Mouse (Mus musculus) T-cell, adult 2 months (primary cell): ENCODE data around the gene Zfp286.

ENCODE experiments used
- DNase-seq: peaks from one replicate; pipeline ENCODE4 v3.0.0; 2022; ENCODE audit warnings: low spot score

Gene Zfp286

DNA sequence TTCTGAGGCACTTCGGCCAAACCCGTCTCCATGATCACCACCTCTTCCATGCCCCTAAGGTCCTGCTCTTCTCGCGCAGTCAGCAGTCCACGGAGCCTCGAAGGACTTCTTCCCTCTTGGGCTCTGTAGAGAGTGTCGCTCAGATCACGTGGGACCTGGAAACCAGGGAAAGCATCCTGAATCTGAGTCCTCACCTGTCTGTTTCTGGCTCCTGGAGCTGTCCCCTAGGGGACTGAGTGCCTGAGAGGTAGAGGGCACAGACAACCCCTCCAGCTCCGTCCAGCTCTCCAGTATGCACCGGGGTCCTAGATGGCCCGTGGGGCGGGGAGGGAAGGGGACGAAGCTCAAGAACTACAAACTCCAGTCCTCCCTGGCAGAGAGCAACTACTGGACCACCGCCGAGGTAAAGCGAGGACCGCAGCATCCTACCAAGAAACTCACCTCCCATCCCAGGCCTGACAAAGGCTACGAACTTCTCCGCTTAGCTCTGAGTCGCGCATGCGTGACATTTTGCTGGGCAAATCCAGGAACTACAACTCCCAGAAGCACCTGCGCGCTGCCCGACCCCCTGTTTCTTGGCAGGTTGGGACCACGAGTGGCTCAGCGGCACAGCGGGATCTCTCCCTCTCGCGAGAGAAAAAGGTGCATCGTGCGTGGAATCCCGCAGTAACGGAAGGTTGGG, at the start of gene Zfp286:
Gene Zfp286 (minus strand): TSS at position 528 of the 682 bp plus-strand sequence.
- peak; percentile 82 for DNase-seq

DNA sequence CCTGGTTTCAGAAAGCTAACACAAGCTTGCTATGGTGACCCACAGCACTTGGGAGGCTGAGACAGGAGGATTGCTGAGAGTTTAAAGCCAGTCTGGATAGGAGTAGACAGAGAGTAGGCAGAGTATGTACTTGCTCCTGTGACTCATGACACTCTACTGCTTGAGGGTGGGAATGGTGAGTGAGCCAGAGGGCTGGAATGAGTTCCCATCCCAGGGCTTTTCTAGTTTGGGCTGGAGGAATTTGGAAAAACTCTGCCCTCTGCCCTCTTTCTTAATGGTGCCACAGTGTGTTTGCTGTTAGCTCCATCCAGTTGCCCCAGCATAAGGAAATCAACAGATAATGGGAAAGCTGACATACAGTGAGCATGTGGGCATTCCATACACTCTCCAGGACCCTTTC, 42.6 kb upstream of the Zfp286 start:
- DNase-seq, result no peak

DNA sequence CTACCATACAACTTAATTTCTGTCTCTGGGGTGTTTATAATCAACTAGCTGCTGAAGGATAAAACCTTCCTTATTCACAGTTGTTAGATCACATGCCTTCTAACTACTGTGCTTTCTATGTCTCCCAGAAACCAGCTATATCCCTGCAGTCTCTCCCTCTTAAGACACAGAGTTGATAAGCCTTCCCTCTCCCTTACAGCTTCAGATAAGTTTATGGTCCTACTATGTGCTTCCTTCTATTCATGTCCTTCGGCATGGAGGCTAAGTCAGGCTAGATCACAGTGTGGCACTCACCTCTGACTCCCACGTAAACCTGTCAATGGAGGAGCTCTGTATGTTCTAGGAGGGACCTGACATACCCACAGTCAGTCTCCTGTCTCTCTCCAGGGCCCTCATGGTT, 41.1 kb upstream of the Zfp286 start:
- no peak for DNase-seq

DNA sequence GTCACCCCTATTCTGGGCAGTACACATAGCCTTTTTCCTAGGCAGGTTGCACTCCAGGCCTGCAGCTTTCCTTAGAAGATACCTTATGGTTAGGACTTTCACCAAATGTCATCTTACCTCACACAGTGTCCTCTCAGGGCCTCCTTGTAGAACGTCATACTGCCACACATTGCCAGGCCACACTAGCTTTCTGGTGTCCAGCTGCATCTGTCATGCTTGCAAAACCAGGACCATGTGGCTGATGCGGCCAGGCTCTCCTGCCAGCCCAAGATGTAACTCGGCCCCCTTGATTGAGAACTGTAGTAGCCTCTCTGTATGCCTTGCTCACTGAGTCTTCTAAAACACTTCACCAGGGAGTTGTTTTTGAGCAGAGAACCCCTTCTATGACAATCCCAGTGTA, 38.6 kb upstream of the Zfp286 start:
- DNase-seq, result no peak

DNA sequence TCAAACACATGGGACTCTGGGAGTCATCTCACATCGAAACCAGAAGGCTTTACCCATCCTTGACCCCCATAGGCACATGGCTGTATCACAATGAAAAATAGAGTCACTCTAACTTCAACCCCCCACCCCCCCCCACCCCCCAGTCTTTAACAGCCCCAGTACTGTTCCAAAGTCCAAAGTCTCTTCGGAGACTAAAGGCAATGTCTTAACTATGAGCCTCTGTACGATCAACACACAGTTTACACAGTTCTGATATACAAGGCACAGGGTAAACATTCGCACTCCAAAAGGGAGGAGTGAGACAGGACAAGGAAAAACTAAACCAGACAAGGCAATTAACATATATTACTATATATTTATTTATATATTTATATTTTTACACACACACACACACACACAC, 37.9 kb upstream of the Zfp286 start:
- DNase-seq, result no peak

DNA sequence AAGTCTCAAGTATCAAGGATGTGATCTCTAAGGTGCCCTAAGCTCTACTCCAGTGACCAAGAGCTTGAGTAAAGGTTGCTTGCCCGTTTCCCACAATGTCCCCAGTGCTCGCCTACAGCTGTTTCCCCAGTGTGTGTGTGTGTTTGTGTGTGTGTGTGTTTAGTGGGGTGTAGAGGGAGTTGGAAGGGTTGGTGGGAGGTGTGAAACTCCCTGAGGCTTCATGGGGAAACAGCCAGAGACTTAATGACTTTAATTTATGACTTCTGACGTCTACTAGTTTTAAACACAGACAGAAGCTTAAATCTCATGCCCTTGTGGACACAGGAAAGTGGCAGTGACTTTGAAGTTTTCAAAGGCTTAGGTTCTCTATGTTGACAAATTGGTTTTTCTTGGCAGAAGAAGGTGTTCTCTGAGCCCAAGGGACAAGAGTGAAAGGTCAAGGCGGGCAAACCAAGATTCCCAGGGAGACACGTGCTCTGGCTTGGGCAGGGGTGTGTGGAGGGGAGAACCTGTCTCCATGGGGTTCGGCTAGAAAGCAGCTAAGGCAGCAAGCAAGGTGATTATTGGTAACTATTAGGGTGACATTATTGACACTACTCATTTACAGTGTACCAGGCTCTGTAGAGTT, 37.0 kb upstream of the Zfp286 start:
- DNase-seq, result no peak

DNA sequence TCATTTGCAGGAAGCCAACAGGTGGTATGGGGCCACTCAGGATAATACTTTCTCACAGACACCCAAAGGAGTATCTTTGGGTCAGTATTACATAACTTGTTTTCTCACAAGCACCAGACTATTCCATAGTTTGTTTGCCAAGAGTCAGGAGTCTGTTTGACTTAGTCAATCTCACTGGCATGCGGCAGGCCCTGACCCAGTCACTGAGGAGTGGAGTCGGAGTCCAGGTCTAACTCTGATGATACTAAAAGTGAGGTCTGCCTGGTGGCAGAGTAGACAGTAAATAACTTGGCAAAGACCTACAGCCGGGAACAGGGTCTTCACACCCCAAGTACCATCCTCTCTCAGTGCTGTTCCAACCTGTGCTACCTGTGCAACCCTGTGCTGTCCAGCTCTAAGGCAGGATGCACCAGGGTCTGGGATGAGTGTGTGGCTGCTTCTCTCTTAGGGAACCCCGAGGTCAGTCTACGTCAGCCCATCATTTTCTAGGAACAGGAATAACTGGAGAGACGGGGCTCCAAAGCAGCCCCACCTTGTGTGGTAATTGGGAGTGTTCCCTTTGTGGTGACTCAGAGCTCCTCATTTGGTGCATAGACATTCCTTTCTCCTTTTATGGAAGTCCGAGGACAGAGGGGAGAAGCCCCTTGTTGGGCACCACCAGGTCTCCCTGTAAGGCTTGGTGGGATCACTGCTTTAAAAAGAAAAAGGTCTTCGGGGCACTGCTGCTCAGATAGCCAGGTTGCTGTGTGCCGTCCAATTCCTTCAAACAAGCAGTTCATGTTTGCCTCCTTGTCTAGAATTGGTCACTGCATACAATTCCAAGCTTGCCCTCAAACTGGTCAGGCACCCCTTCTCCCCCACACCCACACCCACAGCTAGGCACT, 36.2 kb upstream of the Zfp286 start:
- no peak for DNase-seq

DNA sequence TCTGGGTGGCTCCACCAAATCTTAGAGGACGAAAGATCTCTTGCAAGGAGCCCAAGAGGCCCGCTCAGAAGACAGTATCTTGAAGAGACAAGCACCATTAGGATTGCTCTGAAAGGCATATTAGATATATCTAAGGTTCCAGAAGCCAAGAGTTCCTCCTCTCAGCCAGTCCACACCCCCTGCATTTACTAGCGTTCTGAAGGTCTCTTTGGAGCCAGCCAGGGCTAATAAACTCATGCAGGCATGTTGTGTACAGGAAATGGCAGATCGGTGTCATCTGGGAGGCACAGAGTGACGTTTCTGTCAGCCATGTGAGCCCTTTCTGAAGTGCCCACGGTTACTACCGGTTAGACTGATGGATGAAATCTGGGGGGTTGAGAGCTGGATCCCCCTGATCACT, 34.9 kb upstream of the Zfp286 start:
- DNase-seq, result no peak

DNA sequence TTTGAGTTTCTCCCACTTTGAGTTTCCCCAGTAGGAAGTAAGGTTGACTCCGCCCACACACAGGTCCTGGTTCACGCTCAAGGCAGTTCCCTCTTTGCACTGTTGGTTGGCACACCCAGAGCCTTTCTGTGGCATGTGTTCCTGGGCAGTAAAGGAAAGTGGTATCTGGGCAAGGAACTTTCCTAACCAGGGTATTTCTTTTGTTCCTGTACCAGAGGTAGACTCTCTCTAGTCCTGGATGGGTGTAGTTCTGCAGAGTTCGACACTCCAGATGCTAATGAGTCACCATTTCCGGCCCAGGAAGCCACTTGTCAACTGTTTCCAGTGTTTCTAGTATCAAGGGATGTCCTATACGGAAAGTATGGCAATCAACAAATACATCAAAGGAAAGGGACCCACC, 32.6 kb upstream of the Zfp286 start:
- DNase-seq, result no peak

DNA sequence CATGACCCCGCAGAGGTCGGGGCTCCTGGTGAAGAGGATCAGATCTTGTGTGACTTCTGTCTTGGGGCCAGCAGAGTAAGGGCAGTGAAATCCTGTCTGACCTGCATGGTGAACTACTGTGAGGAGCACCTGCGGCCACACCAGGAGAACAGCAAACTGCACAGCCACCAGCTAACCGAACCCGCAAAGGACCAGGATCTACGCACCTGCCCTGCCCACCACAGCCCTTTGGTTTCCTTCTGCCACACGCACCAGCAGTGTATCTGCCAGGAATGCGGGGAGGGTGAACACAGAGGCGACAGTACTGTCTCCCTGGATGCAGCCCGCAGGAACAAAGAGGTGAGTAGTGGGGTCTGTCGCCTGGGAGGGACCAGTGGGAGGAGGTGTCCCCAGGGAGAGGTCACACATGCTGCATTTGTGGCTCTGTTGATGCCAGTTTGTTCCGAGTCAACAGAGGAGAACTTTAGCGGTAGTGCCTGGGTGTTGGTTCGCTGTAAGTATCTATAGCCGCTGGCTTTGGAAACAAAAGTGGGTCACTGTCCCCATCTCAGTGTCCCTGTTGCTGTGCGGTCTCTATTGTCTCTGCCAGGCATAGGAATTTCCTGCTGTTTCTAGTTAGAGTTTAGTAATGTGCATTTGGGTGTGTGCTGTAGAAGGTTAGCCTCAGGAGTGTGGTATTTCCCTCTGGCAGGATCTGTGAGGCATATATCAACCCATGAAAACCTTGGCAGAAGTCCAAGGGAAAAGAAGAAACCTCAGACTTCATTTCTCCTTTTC, 31.6 kb upstream of the Zfp286 start:
- no peak for DNase-seq

DNA sequence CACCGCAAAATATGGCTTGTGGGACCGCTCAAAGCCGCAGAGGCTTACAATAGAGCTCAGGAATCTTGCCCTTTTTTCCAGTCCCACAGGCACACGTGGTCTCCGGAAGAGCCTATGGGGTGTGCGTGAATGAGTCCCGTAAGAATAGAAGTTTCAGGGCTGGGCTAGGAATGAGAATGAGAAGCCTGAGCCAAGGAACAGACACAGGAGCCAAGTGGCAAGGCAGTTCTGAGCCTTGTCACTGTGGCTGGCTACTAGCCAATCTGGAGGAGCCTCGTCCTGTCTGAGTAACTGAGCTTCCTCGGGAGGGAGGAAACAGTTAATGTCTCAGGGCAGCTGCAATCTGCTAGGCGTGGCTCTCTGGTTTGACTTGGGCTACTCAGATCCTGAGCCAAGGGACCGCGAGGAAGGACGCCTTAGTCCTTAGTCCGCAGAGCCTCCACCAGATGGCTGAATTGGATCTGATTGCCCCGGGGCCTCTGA, 30.8 kb upstream of the Zfp286 start, which contains the start of gene Trim16:
Gene Trim16 (plus strand): TSS at position 173 of the 483 bp plus-strand sequence.
- DNase-seq, result no peak

DNA sequence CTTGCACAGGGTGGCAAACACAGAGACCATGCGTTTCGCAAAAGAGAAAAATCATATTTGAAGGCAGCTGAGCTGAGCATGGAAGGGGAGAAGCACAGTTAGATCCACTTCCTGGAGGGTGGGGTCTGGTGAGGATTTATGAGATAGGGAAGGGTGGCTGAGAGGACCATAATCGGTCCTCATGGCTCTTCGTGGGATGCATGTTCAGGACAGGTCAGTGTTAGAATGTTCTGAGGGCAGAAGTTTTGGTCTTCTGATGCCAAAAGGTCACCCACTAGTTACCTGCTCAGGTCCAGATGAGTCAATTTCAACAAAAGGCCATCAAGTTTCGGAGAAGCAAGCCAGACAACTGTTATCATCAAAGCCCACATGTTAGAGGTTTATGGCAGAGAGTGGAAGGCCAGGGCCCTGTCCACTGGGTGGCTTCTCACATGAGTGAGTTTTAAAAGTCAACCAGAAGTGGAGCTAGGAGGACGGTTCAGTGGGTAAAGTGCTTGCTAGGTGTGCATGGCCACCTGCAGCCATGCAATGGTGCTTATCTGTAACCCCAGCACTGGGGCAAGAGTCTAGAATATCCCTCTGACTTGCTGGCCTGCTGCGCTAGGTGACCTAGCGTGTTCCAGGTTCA, 29.9 kb upstream of the Zfp286 start:
- DNase-seq, result no peak

DNA sequence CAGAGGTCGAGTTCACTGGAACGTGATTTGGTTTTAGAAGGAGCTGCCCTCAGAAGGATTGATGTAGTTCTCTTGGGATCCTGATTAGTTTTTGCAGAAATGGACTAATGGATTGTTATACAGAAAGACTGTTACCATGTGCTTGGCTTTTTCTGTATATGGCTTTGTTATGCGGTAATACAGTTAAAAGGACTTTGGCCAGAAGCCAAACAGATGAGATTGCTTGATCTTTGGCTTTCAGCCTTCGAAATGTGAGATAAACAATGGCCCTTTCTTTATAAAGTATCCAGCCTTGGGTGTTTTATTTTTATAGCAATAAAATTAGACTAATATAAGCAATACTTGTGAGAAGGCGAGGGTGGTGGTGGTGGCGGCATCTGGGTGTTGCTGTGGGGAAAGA, 27.3 kb upstream of the Zfp286 start:
- no peak for DNase-seq

DNA sequence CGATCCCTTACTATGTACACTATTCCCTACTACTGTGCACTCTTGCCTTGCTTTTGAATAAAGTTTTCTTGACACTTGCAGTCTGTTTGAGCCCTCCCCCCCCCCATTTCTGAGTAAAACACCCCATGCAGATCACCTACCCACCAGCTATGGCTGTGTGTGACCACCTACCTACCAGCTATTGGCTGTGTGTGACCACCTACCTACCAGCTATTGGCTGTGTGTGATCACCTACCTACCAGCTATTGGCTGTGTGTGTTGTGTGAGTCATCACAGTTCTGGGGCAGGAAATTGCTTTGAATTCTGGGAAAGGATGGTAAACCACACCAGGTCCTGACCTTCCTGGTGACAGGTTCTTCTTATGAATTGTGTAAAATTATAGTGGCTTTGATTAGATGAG, 26.2 kb upstream of the Zfp286 start:
- no peak for DNase-seq

DNA sequence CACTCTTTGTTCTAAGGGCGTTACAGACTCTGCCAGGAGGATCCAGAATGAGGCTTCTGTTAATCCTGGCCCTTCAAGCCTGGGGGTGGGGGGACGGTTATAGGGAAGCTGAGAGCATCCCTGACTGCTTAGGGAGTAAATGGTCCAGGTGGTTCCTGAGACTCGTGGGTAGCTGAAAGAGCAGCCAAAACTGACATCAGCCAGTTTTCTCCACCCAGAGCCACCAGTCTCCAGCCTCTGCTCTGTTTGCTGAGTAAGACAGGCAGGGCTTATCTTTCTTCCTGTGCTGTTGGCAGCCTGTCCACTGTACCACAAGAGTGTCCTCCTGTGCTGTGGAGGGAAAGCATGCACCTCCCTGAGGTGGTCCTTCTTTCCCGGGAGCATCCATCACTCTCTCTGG, 25.4 kb upstream of the Zfp286 start:
- no peak for DNase-seq

DNA sequence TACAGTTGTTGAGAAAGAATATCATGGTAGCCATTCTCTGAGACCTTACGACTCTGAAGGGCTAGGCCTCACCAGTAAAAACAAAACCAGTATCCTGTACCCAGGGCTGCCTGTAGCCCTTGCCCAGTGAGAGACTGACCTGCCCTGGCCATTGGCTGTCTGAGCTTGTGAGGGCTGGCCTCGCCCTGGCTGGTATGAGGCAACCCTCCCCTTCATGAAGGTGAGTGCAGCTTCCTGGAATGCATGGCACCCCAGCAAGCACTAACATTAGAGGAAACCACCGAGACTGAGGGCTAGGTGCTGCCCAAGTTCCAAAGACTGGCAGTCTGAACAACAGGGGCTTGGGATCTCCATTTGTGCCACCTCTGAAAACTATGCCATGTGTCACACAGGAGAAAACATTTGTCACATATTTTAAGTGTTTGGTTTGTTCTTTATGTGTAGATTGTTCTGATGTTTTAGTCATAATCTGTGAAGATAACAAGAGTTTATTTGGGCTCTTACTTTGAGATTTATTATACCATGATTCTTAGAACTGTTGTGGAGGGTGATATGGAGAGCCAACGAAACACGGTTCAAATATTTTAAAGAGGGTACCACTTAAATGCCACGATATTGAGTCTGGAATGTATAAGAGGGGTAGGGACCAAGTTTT, 24.8 kb upstream of the Zfp286 start:
- DNase-seq, result no peak

DNA sequence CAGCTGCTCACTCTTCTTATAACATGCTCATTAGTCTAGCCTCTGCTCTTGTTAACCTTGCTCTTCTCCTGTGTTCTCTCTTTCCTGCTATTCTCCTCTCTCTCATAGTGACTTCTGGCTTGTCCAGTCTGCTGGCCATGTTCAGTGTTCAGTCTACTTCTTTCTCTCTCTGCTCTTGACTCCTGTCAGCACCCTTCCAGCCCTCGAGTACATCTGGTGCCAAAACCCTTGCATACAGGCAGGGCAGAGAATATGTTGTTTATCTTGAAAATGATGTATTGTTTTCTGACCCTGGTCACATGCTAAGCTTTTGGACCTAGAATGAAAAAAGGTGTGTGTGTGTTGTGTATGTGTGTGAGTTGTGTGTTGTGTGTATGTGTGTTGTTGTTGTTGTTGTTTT, 24.2 kb upstream of the Zfp286 start:
- no peak for DNase-seq

DNA sequence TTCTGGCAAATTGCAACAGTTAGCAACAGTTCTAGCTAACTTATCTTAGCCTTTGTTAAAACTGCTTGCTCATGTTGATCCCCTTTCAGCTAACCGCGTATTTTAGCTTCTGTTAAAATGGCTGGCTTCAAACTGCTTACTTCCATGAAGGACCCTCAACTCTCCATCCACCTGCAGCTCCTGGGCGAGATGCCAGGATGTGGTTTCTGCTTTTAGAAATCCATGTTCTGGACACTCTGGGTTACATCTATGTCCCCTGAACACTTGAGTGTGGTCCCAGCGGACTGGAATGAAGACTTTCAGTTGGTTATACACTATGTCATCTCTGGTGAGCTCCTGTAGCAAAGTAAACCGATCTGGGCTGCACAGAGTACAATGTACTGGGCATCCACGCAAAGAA, 23.0 kb upstream of the Zfp286 start:
- DNase-seq, result no peak

DNA sequence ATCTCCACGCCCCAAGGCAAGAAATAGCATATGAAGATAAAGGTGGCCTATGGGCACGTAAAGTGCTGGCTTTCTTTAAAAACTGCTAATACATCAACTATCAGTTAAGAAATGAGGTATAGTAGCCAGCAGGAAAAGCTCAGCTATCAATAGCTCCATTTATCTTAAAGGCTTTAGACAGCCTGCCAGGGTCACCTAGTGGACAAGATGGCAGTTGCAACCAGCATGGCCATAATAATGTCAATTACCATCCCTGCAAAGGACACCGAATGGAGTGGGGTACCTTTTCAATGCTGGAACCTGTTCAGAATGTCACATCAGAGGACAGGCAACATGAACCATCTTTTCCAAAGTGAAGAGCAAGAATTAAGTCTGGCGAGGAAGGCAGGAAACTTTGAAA, 19.9 kb upstream of the Zfp286 start:
- peak; percentile 6 for DNase-seq

DNA sequence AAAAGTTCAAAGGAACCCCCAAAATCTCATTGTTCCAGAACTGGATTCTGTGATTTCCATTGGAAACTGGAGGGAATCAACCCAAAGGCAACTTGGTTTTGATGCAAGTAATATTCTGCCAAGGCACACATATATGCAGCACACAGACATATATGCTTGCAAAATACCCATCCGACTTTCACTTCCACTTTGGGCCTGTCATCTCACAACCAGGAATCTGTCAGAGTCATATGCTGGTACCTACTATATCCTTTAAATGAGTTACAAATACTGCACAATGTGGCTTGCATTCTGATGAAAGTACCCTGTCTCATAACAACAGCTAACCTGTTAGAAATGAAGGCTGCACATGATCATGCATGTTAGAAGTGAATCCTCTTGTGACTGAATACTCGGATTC, 18.7 kb upstream of the Zfp286 start:
- DNase-seq, result no peak

DNA sequence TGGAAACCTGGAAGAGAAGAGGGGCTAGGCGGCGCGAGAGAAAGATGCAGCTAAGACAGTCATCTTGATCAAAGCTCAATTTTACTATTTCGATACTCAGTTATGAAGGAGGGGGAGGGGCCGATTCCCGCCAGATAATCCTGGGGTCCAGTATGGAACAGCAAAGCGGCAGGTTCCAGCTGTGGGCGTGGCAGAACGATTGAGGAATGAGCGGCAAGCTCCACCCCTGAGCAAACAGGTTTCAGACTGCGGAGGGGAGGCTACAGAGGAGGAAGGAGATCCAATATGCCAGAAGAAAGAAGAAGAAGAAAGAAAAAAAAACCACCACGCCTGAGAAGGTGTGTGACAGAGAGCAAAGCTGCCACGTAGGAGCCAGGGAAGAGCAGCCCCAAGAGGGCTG, 14.9 kb upstream of the Zfp286 start:
- DNase-seq, result no peak
